Mouse (Mus musculus) liver, adult 2 months (tissue): ENCODE results near the gene Vwa8. TPM values are rescaled to one million over a fixed set of nuclear protein-coding genes. Genes with fewer than 3 reads are reported as not detected.

Experiments
- DNase-seq: peaks from one replicate; pipeline ENCODE4 v3.0.0-alpha.2; 2011; ENCODE audit warnings: low read depth, low spot score; ENCODE audit errors: extremely low read depth
- H3K27ac ChIP-seq: fragments of 200-500 bp; replicated peaks from 2 replicates; pipeline ENCODE4 v1.5.1; 2012; ENCODE audit warnings: low read depth, mild to moderate bottlenecking, control low read depth, inconsistent platforms, low read length; ENCODE audit not compliant: insufficient read depth
- H3K27me3 ChIP-seq: fragments of 200-500 bp; 2 replicates; pipeline ENCODE4 v1.6.1; 2012; ENCODE audit warnings: mild to moderate bottlenecking, moderate library complexity, low read length, inconsistent platforms; ENCODE audit not compliant: control insufficient read depth, insufficient read depth
- H3K36me3 ChIP-seq: fragments of 200-500 bp; 2 replicates; pipeline ENCODE4 v1.6.1; 2012; ENCODE audit warnings: low read length, inconsistent platforms; ENCODE audit not compliant: control insufficient read depth, insufficient read depth
- H3K4me1 ChIP-seq: fragments of 200-500 bp; 2 replicates; pipeline ENCODE4 v1.6.1; 2011; ENCODE audit warnings: low read length; ENCODE audit not compliant: control insufficient read depth, insufficient read depth
- H3K4me3 ChIP-seq: fragments of 200-500 bp; 2 replicates; pipeline ENCODE4 v1.5.1; 2011; ENCODE audit warnings: low read depth, mild to moderate bottlenecking, control low read depth, low read length, moderate library complexity; ENCODE audit not compliant: insufficient read depth
- H3K79me2 ChIP-seq: fragments of 200-500 bp; 2 replicates; pipeline ENCODE4 v1.6.1; 2012; ENCODE audit warnings: inconsistent platforms, mild to moderate bottlenecking, low read length, moderate library complexity; ENCODE audit not compliant: control insufficient read depth, insufficient read depth
- H3K9ac ChIP-seq: fragments of 200-500 bp; 2 replicates; pipeline ENCODE4 v1.6.1; 2012; ENCODE audit warnings: low read depth, mild to moderate bottlenecking, control low read depth, inconsistent platforms, low read length
- CTCF ChIP-seq: fragments of 200-500 bp; IDR thresholded peaks from 2 replicates; pipeline ENCODE4 v1.5.1; 2011; ENCODE audit warnings: low read depth, low read length, control low read depth
- POLR2A ChIP-seq: fragments of 200-500 bp; IDR thresholded peaks from 2 replicates; pipeline ENCODE4 v1.6.1; 2011; ENCODE audit warnings: low read length, control low read depth; ENCODE audit not compliant: insufficient read depth; ENCODE audit errors: extremely low read depth
- WGBS: fragments of 180-500 bp; shearing (Covaris S2); methylation state at CpG from one replicate; pipeline ENCODE4 v1.1.7; 2018; 5-methylcytosine and 5-hydroxymethylcytosine counted together
- polyA plus RNA-seq: library from polyadenylated mRNA; depleted of rRNA; stranded (reverse); fragments of >200 nt; gene quantifications from 2 replicates; pipeline ENCODE4 v1.2.3, GENCODE M21; 2012
- total RNA-seq: library from RNA; depleted of rRNA; stranded (reverse); fragments of >200 nt; gene quantifications from 2 replicates; pipeline ENCODE4 v1.2.3, GENCODE M21; 2014

Vwa8 gene
- total and polyA plus RNA-seq, 2 experiments: 44.0 to 106 TPM

GRCm38 (mm10) chr14:79216366-79216765 is 367.5 kb downstream of the Vwa8 start:
- TF ChIP-seq CTCF (no peak), POLR2A (no peak)

GRCm38 (mm10) chr14:79223431-79224036 is 374.7 kb downstream of the Vwa8 start:
- 86% methylated on average over 12 of the region's 12 CpGs for WGBS
- no peaks in the 10 kb centered on the region for H3K36me3 ChIP-seq
- H3K27me3 ChIP-seq: no peaks in the 10 kb centered on the region
- no peak overlapping the region for H3K27ac ChIP-seq
- DNase-seq: no peak
- H3K4me1 ChIP-seq: no peaks in the 10 kb centered on the region
- H3K4me3 ChIP-seq: no peak overlapping the region
- H3K9ac ChIP-seq: no peak overlapping the region
- TF ChIP-seq POLR2A: no peak
- no peak for TF ChIP-seq CTCF
- H3K79me2 ChIP-seq: no peaks in the 10 kb centered on the region

More at GRCm38 (mm10) chr14:79216366-79216765, 367.5 kb downstream of the Vwa8 start:
- Histone ChIP-seq H3K79me2 (no peaks in the 10 kb centered on the region), H3K27me3 (no peaks in the 10 kb centered on the region; the same call in 1 of the 2 replicates), H3K4me3 (no peak overlapping the region), H3K27ac (no peak overlapping the region), H3K36me3 (no peaks in the 10 kb centered on the region), H3K4me1 (no peaks in the 10 kb centered on the region), H3K9ac (no peak overlapping the region)
- WGBS: 77% methylated on average over 2 of the region's 2 CpGs
- no peak for DNase-seq

- H3K79me2 ChIP-seq: no peaks in the 10 kb centered on the region
- H3K36me3 ChIP-seq: no peaks in the 10 kb centered on the region
- 76% methylated on average over 8 of the region's 8 CpGs for WGBS
- no peak overlapping the region for H3K9ac ChIP-seq
- no peak for DNase-seq
- TF ChIP-seq CTCF: no peak
- no peak for TF ChIP-seq POLR2A
- no peak overlapping the region for H3K4me3 ChIP-seq
- no peaks in the 10 kb centered on the region for H3K27me3 ChIP-seq
- no peak overlapping the region for H3K27ac ChIP-seq
- no peaks in the 10 kb centered on the region for H3K4me1 ChIP-seq
These were observed 376.6 kb downstream of the Vwa8 start for GRCm38 (mm10) chr14:79225458-79225857.

- 69% methylated on average over 9 of the region's 9 CpGs for WGBS
- TF ChIP-seq POLR2A (no peak), CTCF (no peak)
- Histone ChIP-seq H3K27ac (no peak overlapping the region), H3K4me3 (no peak overlapping the region), H3K9ac (no peak overlapping the region), H3K79me2 (no peaks in the 10 kb centered on the region), H3K36me3 (no peaks in the 10 kb centered on the region), H3K4me1 (no peaks in the 10 kb centered on the region), H3K27me3 (no peaks in the 10 kb centered on the region)
- no peak for DNase-seq
These were observed 377.2 kb downstream of the Vwa8 start for GRCm38 (mm10) chr14:79226056-79226455.

DNA sequence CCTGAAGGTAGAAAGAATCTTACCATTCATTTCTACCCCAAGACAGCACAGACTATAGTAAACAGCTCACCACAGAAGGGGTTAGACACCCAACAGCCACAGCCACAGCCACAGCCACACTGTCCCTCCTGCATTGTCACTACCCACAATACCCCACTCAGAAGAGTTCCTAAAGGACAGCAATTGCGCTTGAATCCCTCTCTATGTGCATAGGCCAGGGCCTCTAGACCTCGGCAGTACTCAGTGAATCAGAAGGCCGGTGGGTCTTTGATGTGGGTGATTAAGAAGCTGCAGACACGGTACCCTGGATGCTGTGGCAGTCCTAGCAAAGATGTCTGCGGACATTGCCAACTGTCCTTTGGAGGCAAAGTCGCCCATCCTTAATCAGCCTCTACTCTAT is 377.9 kb downstream of the Vwa8 start:
- no peak overlapping the region for H3K27ac ChIP-seq
- no peaks in the 10 kb centered on the region for H3K4me1 ChIP-seq
- H3K36me3 ChIP-seq: no peaks in the 10 kb centered on the region
- DNase-seq: no peak
- H3K27me3 ChIP-seq: no peaks in the 10 kb centered on the region
- no peak overlapping the region for H3K4me3 ChIP-seq
- no peak for TF ChIP-seq POLR2A
- no peak for TF ChIP-seq CTCF
- WGBS: 91% methylated on average over 6 of the region's 6 CpGs
- no peak overlapping the region for H3K9ac ChIP-seq
- no peaks in the 10 kb centered on the region for H3K79me2 ChIP-seq

- H3K27ac ChIP-seq: no peak overlapping the region
- no peaks in the 10 kb centered on the region for H3K27me3 ChIP-seq
- no peak for TF ChIP-seq CTCF
- TF ChIP-seq POLR2A: no peak
- no peaks in the 10 kb centered on the region for H3K36me3 ChIP-seq
- WGBS: 34% methylated on average over 4 of the region's 4 CpGs
- DNase-seq: peak; percentile 18
- no peak overlapping the region for H3K4me3 ChIP-seq
- H3K4me1 ChIP-seq: no peaks in the 10 kb centered on the region
- no peak overlapping the region for H3K9ac ChIP-seq
- no peaks in the 10 kb centered on the region for H3K79me2 ChIP-seq
These were observed 379.1 kb downstream of the Vwa8 start for GRCm38 (mm10) chr14:79227955-79228354.
